Mouse (Mus musculus) adrenal gland, postnatal 36 days (tissue): ENCODE results near the gene Gclm. TPM values are rescaled to one million over a fixed set of nuclear protein-coding genes. Genes with fewer than 3 reads are reported as not detected.
"Not testable (repeated sequence)": the region's sequence is repeated elsewhere in the genome, so short reads cannot be mapped to it uniquely, and the experiment has no call there.

Source experiments
- DNase-seq, 2 experiments: peaks; one replicate each; pipeline ENCODE4 v3.0.0; 2021; ENCODE audit warnings: mixed read lengths in 1 of 2
- total RNA-seq, 2 experiments: library from RNA; stranded (reverse); gene quantifications; 2 replicates each; pipeline ENCODE4 v1.2.3; 2021

Gene Gclm
- total RNA-seq, 2 experiments from 2014 or later: 111 to 119 TPM

GRCm38 (mm10) chr3:122242876-122243275 is 2.5 kb upstream of the Gclm start:
- DNase-seq: peak; percentile 17 to 21

GRCm38 (mm10) chr3:122243416-122244167 is 1.8 kb upstream of the Gclm start:
- DNase-seq: no peak

GRCm38 (mm10) chr3:122244759-122245158 is 598 bp upstream of the Gclm start:
- DNase-seq: no peak

- peak; percentile 60 to 78 for DNase-seq
Observed at GRCm38 (mm10) chr3:122245878-122246332, 548 bp downstream of the Gclm start.

GRCm38 (mm10) chr3:122246406-122246805 is 1.0 kb downstream of the Gclm start:
- DNase-seq: peak in 1 of 2 experiments; percentile 12

GRCm38 (mm10) chr3:122246986-122247767 is 1.8 kb downstream of the Gclm start:
- no peak for DNase-seq

- no peak for DNase-seq
Observed at GRCm38 (mm10) chr3:122247768-122248100, 2.4 kb downstream of the Gclm start.

- DNase-seq: peak; percentile 60 to 65
Observed at GRCm38 (mm10) chr3:122252466-122253253, 7.3 kb downstream of the Gclm start.

GRCm38 (mm10) chr3:122254050-122254449 is 8.7 kb downstream of the Gclm start:
- DNase-seq: not testable (repeated sequence)

- no peak for DNase-seq
Observed at GRCm38 (mm10) chr3:122269986-122270385, 24.6 kb downstream of the Gclm start.

GRCm38 (mm10) chr3:122272565-122272964 is 27.2 kb downstream of the Gclm start:
- DNase-seq: not testable (repeated sequence)

- DNase-seq: no peak
Observed at GRCm38 (mm10) chr3:122273407-122274240, 28.3 kb downstream of the Gclm start.

- peak; percentile 94 to 95 for DNase-seq
Observed at GRCm38 (mm10) chr3:122274241-122275024, 29.1 kb downstream of the Gclm start, which contains the start of gene Dnttip2. TSS of gene Dnttip2 (plus strand) at chr3:122274388.

GRCm38 (mm10) chr3:122275111-122275510 is 29.8 kb downstream of the Gclm start:
- DNase-seq: no peak

GRCm38 (mm10) chr3:122287195-122287594 is 41.8 kb downstream of the Gclm start:
- no peak for DNase-seq

- DNase-seq: no peak
Observed at GRCm38 (mm10) chr3:122288613-122289195, 43.3 kb downstream of the Gclm start.

- DNase-seq: not testable (repeated sequence)
Observed at GRCm38 (mm10) chr3:122289344-122289743, 44.0 kb downstream of the Gclm start.

- no peak for DNase-seq
Observed at GRCm38 (mm10) chr3:122290696-122291095, 45.3 kb downstream of the Gclm start.

- DNase-seq: no peak
Observed at GRCm38 (mm10) chr3:122291828-122292227, 46.5 kb downstream of the Gclm start.
